Mouse (Mus musculus): ENCODE results near the gene Sstr2.

- TF ChIP-seq CTCF (IDR thresholded peaks at IDR 0.05; ENCODE audit: borderline replicate concordance, insufficient read depth, low read length) = no peak
- no peak for TF ChIP-seq POLR2A (IDR thresholded peaks at IDR 0.05; ENCODE audit: low read depth, low read length)
These were observed 29.7 kb downstream of the Sstr2 start, which contains the start of gene Cog1 for GRCm38 (mm10) chr11:113648690-113649352.
